Mouse (Mus musculus): Measurements from ENCODE around the gene Atp6v1fnb. TPM values are rescaled to one million over a fixed set of nuclear protein-coding genes. Genes with fewer than 3 reads are reported as not detected.
A peak's percentile ranks its signal among the peaks of the same experiment; 100 is the strongest.

The Atp6v1fnb gene
- polyA plus RNA-seq, 1 experiment = 0.17 TPM

DNA sequence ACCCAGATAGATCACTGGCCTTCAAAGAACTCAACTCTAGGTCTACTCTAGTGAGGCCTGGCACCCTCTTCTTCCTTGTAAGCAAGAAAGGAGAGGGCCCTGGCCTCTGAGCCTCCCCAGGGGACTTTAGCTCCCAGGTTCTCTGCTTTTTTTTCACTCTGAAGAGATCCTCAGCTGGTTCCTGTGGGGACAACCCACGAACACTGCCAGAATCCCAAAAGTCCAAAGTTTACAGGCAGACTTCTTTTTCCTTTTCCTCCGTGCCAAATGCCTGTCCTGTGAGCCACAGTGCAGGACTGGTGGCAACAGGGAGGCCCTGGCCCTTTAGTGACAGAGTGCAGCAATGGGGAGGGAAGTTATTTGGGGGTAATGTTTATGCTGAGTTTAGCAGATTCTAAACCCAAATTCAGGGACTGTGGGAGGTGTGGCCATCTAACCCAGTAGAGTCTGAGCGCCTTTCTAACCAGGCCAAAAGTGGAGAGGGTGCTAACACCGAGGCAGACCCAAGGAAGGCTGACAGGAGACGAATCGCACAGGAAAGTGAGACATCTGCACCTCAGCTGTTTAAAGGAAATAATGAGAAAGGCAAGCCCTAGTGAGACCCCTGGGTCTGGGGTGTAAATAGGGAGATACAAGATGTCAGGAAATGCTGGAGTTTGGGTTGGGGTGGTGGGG is 51.5 kb downstream of the Atp6v1fnb start:
- WGBS = 46% methylated on average over 6 of the region's 6 CpGs
- Histone ChIP-seq H3K27ac (ENCODE audit: insufficient read depth, low read depth, low read length) (peak overlapping the region; percentile 60), H3K4me3 (ENCODE audit: insufficient read depth, low read depth, low read length) (no peak overlapping the region), H3K4me1 (ENCODE audit: control insufficient read depth, insufficient read depth, low read length) (peaks cover 11% of the 10 kb centered on the region; the same call in 1 of the 2 replicates), H3K36me3 (ENCODE audit: control insufficient read depth, insufficient read depth, low read length) (no peaks in the 10 kb centered on the region), H3K27me3 (replicated peaks; ENCODE audit: control insufficient read depth, insufficient read depth, low read length) (no peaks in the 10 kb centered on the region)
- DNase-seq = peak; percentile 85
- TF ChIP-seq CTCF (conservative IDR thresholded peaks at IDR 0.05; ENCODE audit: insufficient read depth, insufficient read length, low read depth, low read length) = no peak
- no peak for TF ChIP-seq POLR2A (IDR thresholded peaks at IDR 0.05; ENCODE audit: low read depth, low read length)

Other genes with a start within 250 kb of the Atp6v1fnb start
- gene Hilpda, start 198.9 kb upstream of the Atp6v1fnb start, polyA plus RNA-seq (2012; rRNA removed) = 6.5 and 7.4 TPM in 2 replicates
- 0.39 and 0.45 TPM in 2 replicates for gene Fam71f2, start 191.8 kb upstream of the Atp6v1fnb start, polyA plus RNA-seq (2012; rRNA removed)
- gene Fam71f1, start 152.3 kb upstream of the Atp6v1fnb start, polyA plus RNA-seq (2012; rRNA removed) = 0.11 TPM in 1 of 2 replicates, not detected in the other
- gene Calu, start 123.4 kb upstream of the Atp6v1fnb start, polyA plus RNA-seq (2012; rRNA removed) = 42.1 and 46.3 TPM in 2 replicates
- not detected in 2 replicates for gene Opn1sw, start 83.0 kb upstream of the Atp6v1fnb start, polyA plus RNA-seq (2012; rRNA removed)
- 4.0 and 5.6 TPM in 2 replicates for gene Ccdc136, start 75.1 kb upstream of the Atp6v1fnb start, polyA plus RNA-seq (2012; rRNA removed)
- gene Flnc, start 38.2 kb upstream of the Atp6v1fnb start, polyA plus RNA-seq (2012; rRNA removed) = 0.49 and 2.6 TPM in 2 replicates
- gene Atp6v1f, start 3.7 kb upstream of the Atp6v1fnb start, polyA plus RNA-seq (2012; rRNA removed) = 796 and 827 TPM in 2 replicates
- 25.7 and 26.2 TPM in 2 replicates for gene Kcp, start 36.5 kb downstream of the Atp6v1fnb start, polyA plus RNA-seq (2012; rRNA removed)
- gene Irf5, start 55.2 kb downstream of the Atp6v1fnb start, polyA plus RNA-seq (2012; rRNA removed) = 17.0 and 19.1 TPM in 2 replicates
- 50.0 and 56.8 TPM in 2 replicates for gene Tnpo3, start 138.4 kb downstream of the Atp6v1fnb start, polyA plus RNA-seq (2012; rRNA removed)
- gene Tspan33, start 222.8 kb downstream of the Atp6v1fnb start, polyA plus RNA-seq (2012; rRNA removed) = 34.1 and 39.8 TPM in 2 replicates

Data from kidney, adult 2 months (tissue).